Mouse (Mus musculus): Measurements from ENCODE around the gene Mvb12a.

Mvb12a gene

DNA sequence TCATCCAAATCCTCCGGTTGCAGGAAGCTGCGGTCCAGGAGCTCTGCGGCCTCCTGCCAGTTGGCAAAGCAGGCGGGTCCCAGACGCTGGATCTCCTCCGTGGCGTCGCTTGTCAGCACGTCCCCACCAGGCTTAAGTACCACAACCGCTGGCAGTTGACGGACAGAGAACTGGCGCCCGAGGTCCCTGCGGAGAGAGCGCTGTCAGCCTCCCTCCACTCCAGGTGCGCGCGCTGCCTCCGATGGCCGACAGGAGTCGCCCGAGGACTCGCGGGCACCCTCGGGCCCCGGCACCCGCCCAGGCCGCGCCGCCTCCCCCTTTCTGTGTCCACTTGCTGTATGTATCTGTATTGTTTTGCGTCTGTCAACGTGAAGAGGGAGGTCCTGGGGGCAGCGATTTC is 20.0 kb downstream of the Mvb12a start:
- DNase-seq (ENCODE audit: low read depth in 1 of 2, low spot score in 2 of 2), result peak; percentile 46 to 66

DNA sequence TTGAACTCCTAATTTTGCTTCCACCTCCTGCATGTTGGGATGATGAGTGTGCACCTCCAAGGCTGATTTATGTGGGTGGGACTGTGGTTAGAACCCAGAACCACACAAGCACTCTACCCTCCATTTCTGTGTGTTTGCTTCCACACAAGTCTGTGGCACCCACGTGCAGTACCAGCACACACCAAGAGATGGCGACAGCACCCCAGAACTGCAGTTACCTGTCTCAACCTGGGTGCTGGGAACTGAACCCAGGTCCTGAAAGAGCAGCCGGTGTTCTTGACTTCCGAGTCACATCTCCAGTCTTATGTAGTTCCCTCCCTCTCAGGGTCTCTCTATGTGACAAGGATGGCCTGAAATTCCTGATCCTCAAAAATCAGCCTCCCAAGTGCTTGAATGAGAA is 21.3 kb downstream of the Mvb12a start:
- DNase-seq (ENCODE audit: low read depth in 1 of 2, low spot score in 2 of 2), result no peak

- no peak for DNase-seq (ENCODE audit: low read depth in 1 of 2, low spot score in 2 of 2)
These were observed 23.8 kb downstream of the Mvb12a start, which contains the start of gene Nxnl1 for GRCm38 (mm10) chr8:71566501-71566900. Nxnl1 (minus strand) TSS chr8:71566601.

DNA sequence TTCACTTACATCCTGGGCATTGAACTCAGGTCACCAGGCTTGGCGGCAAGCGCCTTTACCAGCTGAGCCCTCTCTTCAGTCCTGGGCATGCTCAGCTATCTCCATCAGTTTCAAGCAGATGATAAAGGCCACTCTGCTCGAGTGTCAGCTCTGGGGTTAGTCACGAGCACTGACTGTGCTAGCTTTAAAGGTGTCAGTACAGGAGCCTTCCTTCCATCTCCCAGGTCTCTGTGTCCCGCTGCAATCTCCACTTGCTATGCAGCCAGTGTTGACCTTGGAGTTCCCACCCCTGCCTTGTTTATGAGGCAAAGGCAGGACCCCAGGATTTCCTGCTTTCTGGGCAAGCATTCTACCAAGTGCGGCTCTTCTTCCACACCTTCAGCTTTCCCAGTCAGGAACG is 24.9 kb downstream of the Mvb12a start:
- DNase-seq (ENCODE audit: low read depth in 1 of 2, low spot score in 2 of 2), result no peak

- DNase-seq (ENCODE audit: low read depth in 1 of 2, low spot score in 2 of 2), result no peak
These were observed 25.7 kb downstream of the Mvb12a start, which contains the start of gene Slc27a1 for GRCm38 (mm10) chr8:71568387-71568937. Slc27a1 (plus strand) TSS chr8:71568882.

DNA sequence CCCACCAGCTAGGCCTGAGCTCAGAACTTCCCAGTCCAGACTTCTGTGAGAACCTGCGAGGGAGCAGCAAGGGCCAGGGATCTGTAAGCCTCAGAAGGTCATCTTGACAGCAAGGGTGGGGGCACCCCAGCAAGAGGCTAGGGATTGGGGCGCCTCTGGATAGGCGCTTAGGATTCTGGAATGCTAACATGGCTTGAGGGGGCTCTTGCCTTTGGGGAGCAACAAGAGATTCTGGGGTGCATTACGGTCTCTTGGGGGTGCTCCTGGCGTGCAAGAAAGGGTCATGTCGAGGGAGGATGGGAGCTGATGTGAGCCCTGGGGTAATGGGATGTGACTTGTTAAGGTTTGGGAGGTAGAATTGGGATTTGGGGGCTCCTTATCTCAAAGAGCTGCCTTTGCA is 26.2 kb downstream of the Mvb12a start:
- DNase-seq (ENCODE audit: low read depth in 1 of 2, low spot score in 2 of 2), result no peak

DNA sequence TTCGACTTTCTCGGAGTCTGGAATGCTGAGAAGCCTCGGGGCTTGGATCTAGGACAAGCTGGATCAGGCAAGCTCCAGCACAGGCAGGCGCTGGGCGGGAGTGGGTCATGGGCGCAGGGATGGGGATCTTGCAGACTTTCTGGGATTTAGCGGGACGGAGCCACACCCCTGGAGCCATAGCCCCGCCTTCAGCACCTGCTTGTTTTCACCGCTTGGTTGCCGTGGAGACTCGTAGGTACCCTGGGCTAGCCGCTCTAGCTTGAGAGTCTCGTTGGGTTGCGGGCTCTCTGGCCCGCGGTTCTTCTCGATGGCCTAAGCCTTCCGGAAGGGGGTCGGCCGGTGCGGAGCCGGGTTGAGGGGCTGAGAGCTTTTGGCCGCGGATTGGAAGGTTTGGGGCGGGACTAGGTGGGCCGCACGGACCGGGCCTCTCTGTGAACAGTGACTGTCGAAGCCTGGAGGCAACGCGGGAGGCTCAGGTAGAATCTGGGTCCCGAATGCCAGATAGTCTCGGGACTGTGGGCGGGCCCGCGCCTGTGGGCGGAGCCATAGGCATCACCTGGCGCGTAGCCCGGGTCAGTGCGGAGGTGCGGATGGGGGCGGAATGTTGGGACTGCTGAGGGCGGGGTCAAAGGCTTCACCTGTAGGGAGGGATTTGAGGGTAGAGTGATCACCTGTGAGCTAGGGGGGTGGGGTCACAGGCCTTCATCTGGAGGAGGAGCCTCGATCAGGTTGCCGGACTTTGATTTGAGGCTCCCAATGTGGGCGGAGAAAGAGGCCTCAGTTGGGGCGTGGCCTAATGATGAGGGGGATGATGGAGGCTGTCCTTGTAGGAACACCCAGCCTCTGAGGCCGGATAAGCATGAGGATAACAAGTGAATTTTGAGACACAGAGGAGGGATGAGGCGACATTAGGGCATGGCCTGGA is 26.9 kb downstream of the Mvb12a start:
- peak in 1 of 2 experiments; percentile 50 for DNase-seq (ENCODE audit: low read depth in 1 of 2, low spot score in 2 of 2)

- DNase-seq (ENCODE audit: low read depth in 1 of 2, low spot score in 2 of 2), result peak in 1 of 2 experiments; percentile 64
These were observed 27.7 kb downstream of the Mvb12a start for GRCm38 (mm10) chr8:71570291-71570954.

DNA sequence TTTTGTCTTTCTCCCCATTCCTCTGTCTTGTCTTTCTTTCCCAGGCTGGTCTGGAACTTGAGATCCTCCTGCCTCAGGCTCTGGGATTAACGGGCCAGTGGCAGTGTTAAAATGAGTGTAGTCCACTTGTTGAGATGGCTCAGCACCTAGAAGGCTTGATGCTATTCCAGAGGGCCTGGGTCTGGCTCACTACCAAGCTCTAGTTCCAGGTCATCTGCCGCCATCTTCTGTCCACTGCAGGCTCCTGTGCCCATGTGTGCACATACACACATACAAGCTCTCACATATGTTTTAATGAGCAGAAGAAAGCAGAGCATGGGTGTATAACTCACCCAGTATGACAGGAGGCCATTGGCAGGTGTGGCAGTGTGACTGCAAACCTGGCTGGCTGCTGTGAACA is 29.4 kb downstream of the Mvb12a start:
- DNase-seq (ENCODE audit: low read depth in 1 of 2, low spot score in 2 of 2), result no peak

DNA sequence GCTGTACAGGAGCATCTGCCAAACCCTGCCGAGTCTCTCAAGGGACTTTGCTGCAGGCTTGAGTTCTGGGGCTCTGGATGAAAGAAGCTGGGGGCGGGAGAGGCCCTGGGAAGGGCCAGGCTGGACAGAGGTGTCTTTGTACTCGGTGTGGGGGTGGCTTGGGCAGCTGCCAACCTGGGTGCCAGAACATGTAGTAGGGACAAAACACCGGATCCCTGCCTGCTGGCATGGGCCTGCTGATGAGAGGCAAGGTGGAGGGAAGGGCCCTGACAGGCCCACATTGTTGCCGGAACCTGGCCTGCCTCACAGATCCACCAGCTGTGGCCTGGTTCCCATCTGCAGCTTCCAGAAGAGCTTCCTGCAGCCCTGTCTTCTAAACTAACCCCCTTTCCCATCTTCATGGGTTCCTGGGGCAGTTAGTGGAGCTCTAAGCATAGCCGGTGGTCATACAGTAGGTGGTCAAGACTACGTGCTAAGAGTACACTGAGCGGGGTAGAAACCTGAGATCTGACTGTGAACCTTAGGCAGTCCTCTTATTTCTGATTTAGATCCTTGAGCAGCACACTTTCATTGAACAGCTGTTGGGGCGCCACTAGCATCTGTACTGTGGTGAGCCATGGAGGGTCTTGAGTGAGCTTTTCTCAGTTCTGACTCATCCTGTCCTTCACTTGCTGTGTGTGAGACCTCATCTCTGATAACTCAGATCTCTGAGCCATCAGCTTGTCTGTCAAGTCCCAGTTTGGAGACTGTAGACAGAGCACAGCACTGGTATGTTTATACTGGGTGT is 30.3 kb downstream of the Mvb12a start:
- DNase-seq (ENCODE audit: low read depth in 1 of 2, low spot score in 2 of 2), result no peak

DNA sequence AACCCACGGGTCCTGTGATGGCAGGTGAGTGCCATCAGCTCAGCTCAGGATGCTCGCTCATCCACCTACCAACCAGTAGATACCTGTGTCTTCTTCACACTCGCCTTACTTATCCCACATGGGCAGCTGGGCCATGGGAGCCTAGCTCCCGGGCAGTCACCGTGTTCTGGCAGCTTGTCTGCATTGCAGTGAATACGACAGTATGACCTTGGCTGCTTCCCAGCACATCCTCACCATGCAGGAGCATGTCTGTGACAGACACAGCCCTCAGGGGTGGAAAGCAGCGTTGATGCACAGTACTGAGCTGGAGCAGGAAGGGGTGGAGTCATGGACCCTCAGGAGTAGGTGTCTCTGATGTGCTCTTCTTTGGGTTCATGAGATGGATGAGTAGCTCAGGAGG is 31.7 kb downstream of the Mvb12a start:
- no peak for DNase-seq (ENCODE audit: low read depth in 1 of 2, low spot score in 2 of 2)

DNA sequence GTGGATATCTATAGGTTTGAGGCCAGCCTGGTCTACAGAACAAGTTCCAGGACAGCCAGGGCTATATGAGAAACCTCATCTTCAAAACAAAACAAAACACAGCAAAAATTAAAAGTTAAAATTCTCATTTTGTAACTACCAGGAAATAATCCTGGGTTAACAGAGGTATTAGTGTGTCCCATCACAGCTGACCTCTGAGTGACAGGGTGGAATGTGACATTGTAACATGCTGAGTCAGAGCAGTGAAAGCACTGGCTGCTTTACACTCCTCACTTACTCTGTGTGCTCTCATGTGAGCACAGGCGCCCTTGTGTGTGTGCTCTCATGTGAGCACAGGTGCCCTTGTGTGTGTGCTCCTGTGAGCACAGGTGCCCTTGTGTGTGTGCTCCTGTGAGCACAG is 32.3 kb downstream of the Mvb12a start:
- DNase-seq (ENCODE audit: low read depth in 1 of 2, low spot score in 2 of 2), result no peak

GRCm38 (mm10) chr8:71577856-71578387 is 35.2 kb downstream of the Mvb12a start:
- DNase-seq (ENCODE audit: low read depth in 1 of 2, low spot score in 2 of 2), result no peak

- DNase-seq (ENCODE audit: low read depth in 1 of 2, low spot score in 2 of 2), result no peak
These were observed 36.3 kb downstream of the Mvb12a start for GRCm38 (mm10) chr8:71579009-71579408.

- DNase-seq (ENCODE audit: low read depth in 1 of 2, low spot score in 2 of 2), result no peak
These were observed 36.8 kb downstream of the Mvb12a start for GRCm38 (mm10) chr8:71579476-71579875.

DNA sequence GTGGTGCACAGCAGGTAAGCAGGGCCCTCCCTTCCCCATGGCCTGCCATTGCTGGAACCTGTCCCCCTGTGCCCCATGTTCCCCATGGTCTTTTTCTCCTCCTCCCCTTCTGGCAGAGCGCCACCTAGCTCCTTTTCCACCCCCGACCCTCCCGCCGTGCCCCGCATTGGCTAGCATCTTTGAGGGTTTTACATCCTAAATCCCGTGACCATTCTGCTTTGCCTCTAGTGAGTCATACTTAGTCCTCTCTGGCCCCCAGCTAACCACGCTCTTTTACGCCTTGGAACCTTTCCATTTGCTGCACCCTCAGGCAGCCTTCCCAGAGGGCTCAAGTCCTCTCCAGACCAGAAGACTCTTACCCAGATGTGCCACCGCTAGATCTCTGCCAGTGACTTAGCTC is 37.5 kb downstream of the Mvb12a start:
- no peak for DNase-seq (ENCODE audit: low read depth in 1 of 2, low spot score in 2 of 2)

- no peak for DNase-seq (ENCODE audit: low read depth in 1 of 2, low spot score in 2 of 2)
These were observed 44.2 kb downstream of the Mvb12a start for GRCm38 (mm10) chr8:71586891-71587290.

GRCm38 (mm10) chr8:71588762-71589161 is 46.0 kb downstream of the Mvb12a start:
- no peak for DNase-seq (ENCODE audit: low read depth in 1 of 2, low spot score in 2 of 2)

DNA sequence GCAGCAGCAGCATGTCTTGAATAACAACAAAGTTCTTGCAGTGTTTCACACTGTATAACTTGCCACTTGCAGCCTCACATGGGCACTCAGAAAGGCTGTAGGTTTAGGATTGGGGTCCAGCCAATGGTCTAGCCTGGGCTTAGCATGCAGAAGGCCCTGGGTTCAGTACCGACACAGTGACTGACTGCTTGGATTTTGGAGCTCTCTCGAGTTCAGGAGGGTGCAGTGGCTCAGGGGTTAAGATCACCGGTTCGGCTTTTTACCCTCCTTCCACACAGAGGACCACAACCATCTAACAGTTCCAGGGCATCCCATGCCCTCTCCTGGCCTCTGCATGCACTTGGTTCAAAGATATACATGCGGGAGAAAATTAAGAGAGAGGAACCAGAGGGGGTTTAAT is 48.3 kb downstream of the Mvb12a start:
- no peak for DNase-seq (ENCODE audit: low read depth in 1 of 2, low spot score in 2 of 2)

GRCm38 (mm10) chr8:71591471-71592373 is 49.0 kb downstream of the Mvb12a start, which contains the start of gene Pgls:
Pgls (plus strand) TSS chr8:71592176.
- DNase-seq (ENCODE audit: low read depth in 1 of 2, low spot score in 2 of 2), result peak; percentile 60 to 87
